In genomic region chr4:83656571-83656970, GRCm38 (mm10) we compare ENCODE assay signal across 8 mouse cellular contexts.
A peak's percentile ranks its signal among the peaks of the same experiment; 100 is the strongest.
DNase-seq lines count a peak whose midpoint lies in the region; ATAC-seq and TF ChIP-seq lines count a peak whose summit lies in the region.

No protein-coding gene starts in this region.

- WGBS in embryonic facial prominence, embryonic 15.5 days = 15% methylated on average over 10 of the region's 10 CpGs
- WGBS in midbrain, embryonic 12.5 days = 9% methylated on average over 10 of the region's 10 CpGs
- WGBS in thymus, adult 2 months = 86% methylated on average over 10 of the region's 10 CpGs

- H3K4me2 ChIP-seq in embryonic facial prominence, embryonic 15.5 days (replicated peaks) = peak overlapping the region; percentile 30
- peak overlapping the region; percentile 45 for H3K4me2 ChIP-seq in midbrain, embryonic 12.5 days (replicated peaks)

- intact Hi-C loops in left cerebral cortex, postnatal 4 days (cut with DNase I) = no loop called here

- peak; percentile 66 for DNase-seq in left cerebral cortex, postnatal 4 days
- DNase-seq in left cerebral cortex, adult 9 months (ENCODE audit: low spot score in 2 of 2) = no peak
- peak; percentile 16 to 19 for DNase-seq in kidney, adult 8-10 months
- no peak for DNase-seq in thymus, adult 2 months
- DNase-seq in thymus, postnatal 0 days (ENCODE audit: low spot score) = no peak

- no peaks in the 10 kb centered on the region for H3K27me3 ChIP-seq in embryonic facial prominence, embryonic 15.5 days
- no peaks in the 10 kb centered on the region for H3K27me3 ChIP-seq in midbrain, embryonic 12.5 days
- no peaks in the 10 kb centered on the region for H3K27me3 ChIP-seq in thymus, adult 2 months (ENCODE audit: control insufficient read depth, insufficient read depth, low read length)

- H3K4me3 ChIP-seq in embryonic facial prominence, embryonic 15.5 days (replicated peaks) = no peak overlapping the region
- H3K4me3 ChIP-seq in midbrain, embryonic 12.5 days = peak overlapping the region; percentile 1; the same call in 1 of the 2 replicates
- no peak overlapping the region for H3K4me3 ChIP-seq in thymus, adult 2 months (ENCODE audit: control insufficient read depth, insufficient read depth, low read length)

- TF ChIP-seq POLR2A in thymus, adult 2 months (IDR thresholded peaks at IDR 0.05; ENCODE audit: control insufficient read depth, extremely low read depth, insufficient read depth, low read length, poor library complexity) = no peak

- H3K4me1 ChIP-seq in embryonic facial prominence, embryonic 15.5 days = peaks cover 9% of the 10 kb centered on the region
- peaks cover 14% of the 10 kb centered on the region for H3K4me1 ChIP-seq in midbrain, embryonic 12.5 days
- H3K4me1 ChIP-seq in thymus, adult 2 months (replicated peaks; ENCODE audit: control insufficient read depth, insufficient read depth, low read length) = no peaks in the 10 kb centered on the region

- no peak for TF ChIP-seq CTCF in thymus, adult 2 months (IDR thresholded peaks at IDR 0.05; ENCODE audit: borderline replicate concordance, control insufficient read depth, extremely low read depth, insufficient read depth, low read length, poor library complexity)

- no peaks in the 10 kb centered on the region for H3K36me3 ChIP-seq in embryonic facial prominence, embryonic 15.5 days
- no peaks in the 10 kb centered on the region for H3K36me3 ChIP-seq in midbrain, embryonic 12.5 days
- no peaks in the 10 kb centered on the region for H3K36me3 ChIP-seq in thymus, adult 2 months (ENCODE audit: control insufficient read depth, insufficient read depth, low read length)

- no peak for ATAC-seq in embryonic facial prominence, embryonic 15.5 days (ENCODE audit: insufficient number of reproducible peaks, low FRiP score, low TSS enrichment, low read depth)
- peak; percentile 91 for ATAC-seq in midbrain, embryonic 12.5 days (ENCODE audit: low FRiP score, low read depth)
- ATAC-seq in megakaryocyte-erythroid progenitor cell, adult 5-6 weeks (replicated peaks; ENCODE audit: low FRiP score, low TSS enrichment, poor library complexity, severe bottlenecking) = no peak

- H3K9ac ChIP-seq in embryonic facial prominence, embryonic 15.5 days = no peak overlapping the region
- H3K9ac ChIP-seq in midbrain, embryonic 12.5 days (replicated peaks) = no peak overlapping the region

- H3K27ac ChIP-seq in embryonic facial prominence, embryonic 15.5 days (replicated peaks) = no peak overlapping the region
- H3K27ac ChIP-seq in midbrain, embryonic 12.5 days (replicated peaks) = peak overlapping the region; percentile 39
- no peak overlapping the region for H3K27ac ChIP-seq in thymus, adult 2 months (ENCODE audit: control insufficient read depth, insufficient read depth, low read length)

- H3K9me3 ChIP-seq in embryonic facial prominence, embryonic 15.5 days (replicated peaks) = no peaks in the 10 kb centered on the region
- no peaks in the 10 kb centered on the region for H3K9me3 ChIP-seq in midbrain, embryonic 12.5 days

Comparison
In these comparisons a context has a peak if more than half of its experiments do, and no peak if none do; other contexts are left out.
1. DNase-seq: peak in left cerebral cortex, postnatal 4 days (single experiment) and kidney, adult 8-10 months (2 of 2); none in left cerebral cortex, adult 9 months (0 of 2), thymus, adult 2 months (single experiment) and thymus, postnatal 0 days (single experiment).